8 mouse cellular contexts compared by ENCODE assay signal in genomic region chr12:69168461-69169106, GRCm38 (mm10). TPM values are rescaled to one million over a fixed set of nuclear protein-coding genes. Genes with fewer than 3 reads are reported as not detected.
DNase-seq lines count a peak whose midpoint lies in the region; ATAC-seq and TF ChIP-seq lines count a peak whose summit lies in the region.

TSS of gene Lrr1 (plus strand) at chr12:69168814.

- peak within 1 kb of the TSS; percentile 69 for H3K4me3 ChIP-seq in lung, embryonic 15.5 days
- peak within 1 kb of the TSS; percentile 69 for H3K4me3 ChIP-seq in olfactory bulb, adult 2 months (ENCODE audit: insufficient read depth, low read depth, low read length)

- no peaks in the 10 kb centered on the region for H3K9me3 ChIP-seq in lung, embryonic 15.5 days

- TF ChIP-seq POLR2A in olfactory bulb, adult 2 months (IDR thresholded peaks at IDR 0.05; ENCODE audit: insufficient read depth, low read depth, low read length), result no peak

- TF ChIP-seq CTCF in olfactory bulb, adult 2 months (IDR thresholded peaks at IDR 0.05; ENCODE audit: insufficient read depth, low read depth, low read length), result no peak

- peak within 1 kb of the TSS; percentile 69; the same call in 1 of the 2 replicates for H3K27ac ChIP-seq in lung, embryonic 15.5 days
- peak within 1 kb of the TSS; percentile 89 for H3K27ac ChIP-seq in olfactory bulb, adult 2 months (ENCODE audit: insufficient read depth, low read depth, low read length)

- peak within 1 kb of the TSS; percentile 70 for H3K9ac ChIP-seq in lung, embryonic 15.5 days

- H3K27me3 ChIP-seq in lung, embryonic 15.5 days, result no peaks in the 10 kb centered on the region

- under 1% methylated on average over 40 of the region's 40 CpGs for WGBS in lung, embryonic 15.5 days
- WGBS in olfactory bulb, adult 2 months, result under 1% methylated on average over 40 of the region's 40 CpGs

- peak; percentile 72 for DNase-seq in MEL-GATA-1-ER (ENCODE audit: extremely low read depth, low read depth)
- peak; percentile 92 for DNase-seq in cerebellum, adult 8-10 months
- peak; percentile 82 for DNase-seq in forelimb bud, embryonic 11.5 days (ENCODE audit: low read depth, low spot score)
- DNase-seq in layer of hippocampus, adult 9-10 months (ENCODE audit: low spot score), result peak; percentile 95
- DNase-seq in thymus, adult 18-20 months, result peak; percentile 61 to 75

- peaks cover 18% of the 10 kb centered on the region for H3K4me1 ChIP-seq in lung, embryonic 15.5 days
- peaks cover 3% of the 10 kb centered on the region for H3K4me1 ChIP-seq in olfactory bulb, adult 2 months (ENCODE audit: control insufficient read depth, insufficient read depth, low read length)

- ATAC-seq in hematopoietic stem cell, adult 5-6 weeks (replicated peaks in 1 of 2; ENCODE audit: insufficient read depth in 1 of 2, low FRiP score in 2 of 2, low TSS enrichment in 1 of 2, low read depth in 1 of 2, poor library complexity in 2 of 2, severe bottlenecking in 2 of 2), result peak; percentile 94 to 96
- peak; percentile 90 for ATAC-seq in lung, embryonic 15.5 days (ENCODE audit: borderline replicate concordance, extremely low read depth, low FRiP score, low TSS enrichment)

- peaks cover 11% of the 10 kb centered on the region for H3K36me3 ChIP-seq in lung, embryonic 15.5 days

- H3K4me2 ChIP-seq in lung, embryonic 15.5 days, result peak within 1 kb of the TSS; percentile 88

RNA-seq across cellular contexts. Expression of gene Lrr1, which starts in this region (rescaled TPM):
- 5.8 and 9.7 TPM in 2 replicates for total RNA-seq in hematopoietic stem cell, adult 5-6 weeks (2017)
- 27.9 and 29.1 TPM in 2 replicates for polyA plus RNA-seq in lung, embryonic 15.5 days (2015; fragmentation: Nextera tagmentation; extraction: Ambion mirVana)
- not detected in 2 replicates for polyA plus RNA-seq in olfactory bulb, adult 2 months (2012; ENCODE audit: insufficient read depth, insufficient read length, low replicate concordance, missing spikeins)

Comparison
In these comparisons a context has a peak if more than half of its experiments do, and no peak if none do; other contexts are left out.
1. Peak in every context shown above with its lines: DNase-seq, ATAC-seq, H3K4me3 ChIP-seq and H3K27ac ChIP-seq.
2. RNA of gene Lrr1 (polyA plus RNA-seq): 27.9 to 29.1 TPM in lung, embryonic 15.5 days; not detected in olfactory bulb, adult 2 months; every median in the first group is over 10 times any median in the second.